Mouse (Mus musculus): ENCODE measurements around the gene Bin2. TPM values are rescaled to one million over a fixed set of nuclear protein-coding genes. Genes with fewer than 3 reads are reported as not detected.
"Not testable (repeated sequence)": the region's sequence is repeated elsewhere in the genome, so short reads cannot be mapped to it uniquely, and the experiment has no call there.

Bin2 gene
- total RNA-seq, 2 experiments from 2014 or later = 1.6 to 2.3 TPM

- DNase-seq (ENCODE audit: low spot score in 2 of 2) = no peak
These were observed 47.2 kb downstream of the Bin2 start for GRCm38 (mm10) chr15:100622164-100622563.

DNA sequence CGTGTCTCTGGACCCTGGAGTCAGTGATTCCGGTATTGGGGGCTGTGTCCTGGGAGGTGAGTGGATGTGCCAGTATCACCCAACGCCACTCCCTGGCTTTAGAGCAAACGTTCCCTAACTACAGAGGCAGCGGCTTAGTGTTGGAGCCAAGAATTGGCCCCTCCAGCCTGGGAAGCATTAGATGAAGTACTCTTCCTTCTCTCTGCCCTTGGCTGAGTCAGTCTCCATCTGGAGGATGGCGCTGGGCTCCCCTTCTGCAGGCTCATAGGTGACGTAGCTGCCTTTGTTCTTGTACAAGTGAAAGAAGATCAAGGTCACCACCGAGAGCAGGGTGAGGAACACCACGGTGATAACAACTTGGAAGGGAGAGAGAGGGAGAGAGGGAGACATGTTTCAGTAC, 47.7 kb downstream of the Bin2 start:
- DNase-seq (ENCODE audit: low spot score in 2 of 2) = not testable (repeated sequence)

- DNase-seq (ENCODE audit: low spot score in 2 of 2) = no peak
These were observed 50.2 kb downstream of the Bin2 start for GRCm38 (mm10) chr15:100619200-100619599.

GRCm38 (mm10) chr15:100616221-100616620, 53.1 kb downstream of the Bin2 start:
- DNase-seq (ENCODE audit: low spot score in 2 of 2) = no peak

DNA sequence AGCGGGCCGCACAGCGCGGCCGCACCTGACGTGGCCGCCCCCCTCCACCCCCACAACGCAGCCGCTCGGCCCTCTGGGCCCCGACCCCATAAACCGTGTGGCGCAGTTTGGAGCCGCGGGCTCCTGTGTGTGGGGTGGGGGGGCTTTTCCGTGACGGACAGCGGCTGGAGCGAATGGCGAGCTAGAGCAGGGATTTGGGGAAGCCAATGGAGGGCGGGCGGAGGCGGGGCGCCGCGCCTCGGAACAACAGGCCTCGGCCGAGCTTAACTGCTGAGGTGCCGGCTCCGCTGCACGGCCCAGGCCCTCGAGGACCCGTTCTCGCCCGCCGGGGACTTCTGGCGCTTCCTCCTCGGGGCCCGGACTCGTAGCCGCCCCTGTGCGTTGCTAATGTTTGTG, 53.5 kb downstream of the Bin2 start:
- peak; percentile 89 to 96 for DNase-seq (ENCODE audit: low spot score in 2 of 2)

DNA sequence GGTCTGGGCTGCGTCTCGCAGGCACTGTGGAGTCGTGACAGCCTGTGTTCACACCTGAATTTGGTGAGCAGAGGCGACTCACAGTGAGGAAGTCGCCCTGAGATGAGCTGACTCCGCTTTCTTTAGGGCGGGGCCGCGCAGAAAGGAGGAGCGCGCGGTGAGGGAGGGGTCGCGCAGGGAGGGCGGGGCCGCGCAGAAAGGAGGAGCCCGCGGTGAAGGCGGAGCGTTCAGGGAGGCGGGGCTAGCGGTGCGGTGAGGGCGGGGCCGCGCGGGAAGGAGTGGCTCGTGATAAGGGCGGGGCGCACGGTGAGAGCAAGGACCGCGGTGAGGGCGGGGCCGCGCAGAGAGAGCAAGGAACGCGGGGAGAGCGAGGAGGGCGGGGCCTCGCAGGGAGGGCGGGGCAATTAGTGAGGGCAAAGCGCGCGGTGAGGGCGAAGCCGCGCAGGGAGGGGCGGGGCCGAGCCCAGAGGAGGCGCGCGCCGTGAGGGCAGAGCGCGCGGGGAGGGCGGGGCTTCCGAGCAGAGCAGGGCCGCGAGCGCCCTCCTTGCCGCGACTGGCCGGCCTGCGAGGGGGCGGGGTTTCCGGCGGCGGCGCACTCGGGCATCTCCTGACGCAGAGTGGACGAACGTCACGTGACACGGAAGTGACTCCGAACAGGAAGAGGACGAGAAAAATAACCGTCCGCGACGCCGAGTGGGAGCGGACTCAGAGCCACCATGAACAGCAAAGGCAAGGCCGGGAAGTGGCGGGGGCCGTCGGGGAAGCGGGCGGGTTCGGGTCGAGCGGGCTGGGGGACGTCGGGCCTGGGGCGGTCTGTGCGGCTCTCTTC, 54.1 kb downstream of the Bin2 start, which contains the start of gene Dazap2:
Gene Dazap2 (plus strand): TSS at position 354 of the 829 bp plus-strand sequence.
- DNase-seq (ENCODE audit: low spot score in 2 of 2) = peak; percentile 98 to 99

DNA sequence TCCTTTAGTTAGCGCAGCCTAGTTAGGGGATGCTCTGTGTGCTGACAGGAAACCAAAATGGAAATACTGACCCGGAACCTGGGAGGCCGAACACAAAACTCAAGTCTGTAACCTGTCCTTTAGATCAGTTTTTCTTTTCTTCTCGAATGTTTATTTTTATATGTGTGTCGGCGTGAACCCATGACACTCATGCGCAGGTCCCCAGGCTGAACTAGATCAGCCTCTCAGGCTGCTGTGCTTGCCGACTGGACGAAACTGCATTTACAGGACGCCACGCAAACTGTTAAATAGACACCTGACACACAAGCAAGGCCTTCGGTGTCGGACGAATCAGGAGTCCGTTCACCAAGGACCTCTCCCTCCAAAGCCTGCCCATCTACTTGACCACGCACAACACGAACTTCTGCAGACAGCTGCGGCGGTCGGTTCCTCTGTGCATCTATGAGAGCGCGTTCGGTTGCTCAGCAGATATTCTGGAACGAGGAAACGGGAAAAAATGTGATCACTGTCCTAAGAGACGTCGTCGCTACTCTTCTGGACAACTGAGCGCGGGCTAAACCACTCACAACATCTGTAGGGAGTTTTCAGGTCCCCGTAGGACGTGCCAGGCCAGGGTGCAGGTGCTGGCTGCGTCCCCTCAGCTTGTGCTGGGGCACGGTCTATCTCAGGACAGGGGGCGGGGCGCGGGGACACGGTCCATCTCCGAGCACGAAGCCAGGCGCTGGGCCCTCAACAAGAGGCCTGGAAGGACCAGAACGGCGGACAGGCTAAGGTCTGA, 54.9 kb downstream of the Bin2 start:
- peak in 1 of 2 experiments; percentile 46 for DNase-seq (ENCODE audit: low spot score in 2 of 2)

DNA sequence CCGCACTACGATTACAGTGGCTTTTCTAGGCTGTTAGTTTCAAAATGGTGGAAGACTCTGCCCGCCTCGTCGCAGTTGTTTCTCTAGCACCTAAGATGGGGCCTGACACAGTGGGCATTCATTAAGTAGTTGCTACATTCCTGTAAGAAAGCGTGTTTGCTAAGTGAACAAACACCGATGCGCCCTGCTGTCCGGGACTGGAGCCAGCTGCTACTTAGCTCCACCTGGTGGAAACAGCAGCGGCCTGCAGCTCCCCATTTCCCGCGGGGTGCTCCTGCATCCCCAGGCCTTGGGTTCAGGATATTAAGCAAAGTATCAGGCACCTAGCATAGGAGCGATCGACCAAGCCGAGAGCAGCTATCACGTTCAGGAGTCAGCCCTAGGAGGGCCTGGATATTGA, 55.8 kb downstream of the Bin2 start:
- DNase-seq (ENCODE audit: low spot score in 2 of 2) = peak; percentile 68 to 79

GRCm38 (mm10) chr15:100612432-100612831, 56.9 kb downstream of the Bin2 start:
- no peak for DNase-seq (ENCODE audit: low spot score in 2 of 2)

DNA sequence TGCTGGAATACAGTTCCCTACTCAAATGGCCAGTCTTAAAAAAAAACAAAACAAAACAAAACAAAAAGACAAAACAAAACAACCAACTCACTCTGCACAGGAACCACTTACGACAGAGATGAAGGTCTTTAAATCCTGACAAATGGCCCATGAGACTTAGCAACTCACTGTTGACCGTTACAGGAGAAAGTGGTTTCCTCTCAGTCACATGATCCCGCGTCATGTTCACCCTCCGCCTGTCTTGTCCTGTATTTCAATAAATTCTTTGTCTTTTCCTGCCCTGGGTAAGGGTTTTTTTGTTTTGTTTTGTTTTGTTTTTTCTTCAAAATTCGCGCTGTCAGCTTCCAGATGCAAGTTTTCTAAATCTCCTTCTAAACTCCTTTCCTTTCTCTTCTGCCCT, 57.4 kb downstream of the Bin2 start:
- no peak for DNase-seq (ENCODE audit: low spot score in 2 of 2)

GRCm38 (mm10) chr15:100606677-100607076, 62.7 kb downstream of the Bin2 start:
- not testable (repeated sequence) for DNase-seq (ENCODE audit: low spot score in 2 of 2)

DNA sequence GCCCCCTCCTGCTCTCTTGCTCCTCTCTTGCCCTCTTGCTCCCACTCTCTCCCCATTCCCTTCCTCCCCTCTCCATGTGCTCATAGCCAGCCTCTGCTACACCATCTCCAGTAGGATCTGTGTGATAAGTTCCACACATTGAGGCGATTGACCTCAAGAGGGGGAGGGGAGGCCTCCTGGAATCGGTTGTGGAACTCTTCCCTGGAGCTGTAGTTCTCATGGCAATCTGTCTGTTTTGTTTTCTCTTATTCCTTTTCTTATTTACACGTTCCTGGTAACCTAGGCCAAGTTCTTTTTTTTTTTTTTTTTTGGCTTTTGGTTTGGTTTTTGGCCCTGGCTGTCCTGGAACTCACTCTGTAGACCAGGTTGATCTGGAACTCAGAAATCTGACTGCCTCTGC, 67.7 kb downstream of the Bin2 start:
- DNase-seq (ENCODE audit: low spot score in 2 of 2) = no peak

- no peak for DNase-seq (ENCODE audit: low spot score in 2 of 2)
These were observed 68.6 kb downstream of the Bin2 start for GRCm38 (mm10) chr15:100600696-100601272.

GRCm38 (mm10) chr15:100600047-100600695, 69.2 kb downstream of the Bin2 start:
- DNase-seq (ENCODE audit: low spot score in 2 of 2) = peak; percentile 44 to 74

GRCm38 (mm10) chr15:100599276-100600046, 69.9 kb downstream of the Bin2 start, which contains the start of gene Pou6f1:
Gene Pou6f1, minus strand, starts transcription at chr15:100599984.
- peak in 1 of 2 experiments; percentile 45 for DNase-seq (ENCODE audit: low spot score in 2 of 2)

DNA sequence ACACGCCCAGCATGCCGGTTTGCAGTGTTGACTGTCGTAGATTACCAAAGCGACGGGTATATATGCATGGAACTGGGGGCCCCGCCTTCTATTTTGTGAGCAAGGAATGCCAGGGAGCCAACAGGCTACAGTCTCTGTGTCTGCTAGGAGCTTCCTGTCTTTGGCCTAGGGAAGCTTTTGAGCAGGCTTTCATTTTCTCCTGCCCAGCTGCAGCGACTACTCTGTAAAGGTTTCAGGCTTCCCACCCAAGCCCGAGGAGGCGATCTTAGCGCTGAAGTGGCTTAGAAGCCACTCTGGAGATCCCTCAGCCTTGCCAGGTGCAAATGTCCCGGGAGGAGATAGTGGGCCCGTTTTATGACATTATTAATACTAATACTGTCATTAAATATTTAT, 70.5 kb downstream of the Bin2 start:
- DNase-seq (ENCODE audit: low spot score in 2 of 2) = peak in 1 of 2 experiments; percentile 31

DNA sequence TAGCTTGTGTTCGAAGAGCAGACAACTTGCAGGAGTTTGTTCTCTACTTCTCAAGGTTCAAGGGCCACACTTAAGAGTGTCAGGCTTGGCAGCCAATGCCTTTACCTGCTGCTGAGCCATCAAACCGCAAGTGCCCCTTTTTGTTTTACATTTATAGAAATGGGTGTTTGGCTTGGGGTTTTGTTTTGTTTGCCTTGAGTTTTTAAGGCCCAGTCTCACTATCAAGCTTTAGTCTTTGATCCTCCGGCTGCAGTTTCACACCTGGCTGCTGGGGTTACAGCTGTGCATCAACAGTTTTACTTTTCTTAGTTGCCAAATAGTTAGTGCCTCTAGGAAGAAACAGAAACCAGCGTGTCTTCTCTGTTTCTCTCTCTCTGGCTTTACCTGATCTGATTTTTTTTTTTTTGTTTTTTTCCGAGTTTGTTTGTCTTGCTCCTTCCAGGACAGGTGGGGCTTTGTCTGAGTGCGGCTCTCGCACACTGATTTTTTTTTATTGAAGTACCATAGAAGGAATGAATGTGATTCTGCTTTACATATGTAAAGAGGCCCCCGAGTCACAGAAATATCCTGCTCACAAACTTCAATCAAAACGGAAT, 71.0 kb downstream of the Bin2 start:
- DNase-seq (ENCODE audit: low spot score in 2 of 2) = no peak

- DNase-seq (ENCODE audit: low spot score in 2 of 2) = no peak
These were observed 76.5 kb downstream of the Bin2 start for GRCm38 (mm10) chr15:100592817-100593216.

Data from gastrocnemius, postnatal 4 days (tissue).